Mouse (Mus musculus) spleen, adult 12 weeks (tissue): Measurements from ENCODE around the gene Tenm2.

ENCODE experiments used
- DNase-seq: peaks from one replicate; pipeline ENCODE4 v3.0.0; 2022; ENCODE audit warnings: low spot score

Tenm2 gene

DNA sequence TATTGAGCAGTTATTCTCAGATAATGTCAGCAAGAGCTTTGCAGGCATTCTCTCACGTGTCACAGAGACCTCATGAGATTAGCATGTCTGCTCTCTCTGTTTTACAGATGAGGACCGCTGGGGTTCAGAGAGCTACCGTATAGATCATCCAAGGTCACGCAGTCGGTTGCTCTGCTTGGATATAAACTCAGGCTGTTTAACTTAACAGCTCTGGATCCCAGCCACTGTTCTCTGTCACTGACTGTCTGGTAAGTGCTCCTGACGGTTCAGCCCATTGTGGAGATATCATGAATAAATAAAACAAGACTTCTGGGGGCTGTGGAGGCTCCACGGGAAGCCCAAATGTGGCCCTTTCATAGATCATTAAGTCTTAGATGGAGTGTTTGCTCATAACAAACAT is 754.2 kb downstream of the Tenm2 start:
- no peak for DNase-seq

DNA sequence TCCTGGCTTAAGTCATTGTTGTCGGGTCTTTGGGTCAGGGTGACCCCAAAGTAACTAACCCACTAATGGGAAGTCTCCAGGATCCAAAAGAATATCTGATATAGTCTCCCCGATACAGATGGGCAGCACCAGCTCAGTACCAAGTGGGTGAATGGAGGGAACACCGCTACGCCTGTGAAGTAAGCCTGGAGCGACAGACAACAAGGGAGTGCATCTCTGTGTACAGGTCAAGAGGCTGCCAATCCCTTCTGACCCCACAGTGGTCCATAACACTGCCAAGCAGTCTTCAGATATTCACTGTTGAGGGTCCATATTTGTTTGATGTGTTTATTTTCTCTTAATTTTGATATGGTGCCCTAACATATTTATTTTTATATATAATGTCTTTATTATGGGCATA is 754.7 kb downstream of the Tenm2 start:
- DNase-seq = no peak

DNA sequence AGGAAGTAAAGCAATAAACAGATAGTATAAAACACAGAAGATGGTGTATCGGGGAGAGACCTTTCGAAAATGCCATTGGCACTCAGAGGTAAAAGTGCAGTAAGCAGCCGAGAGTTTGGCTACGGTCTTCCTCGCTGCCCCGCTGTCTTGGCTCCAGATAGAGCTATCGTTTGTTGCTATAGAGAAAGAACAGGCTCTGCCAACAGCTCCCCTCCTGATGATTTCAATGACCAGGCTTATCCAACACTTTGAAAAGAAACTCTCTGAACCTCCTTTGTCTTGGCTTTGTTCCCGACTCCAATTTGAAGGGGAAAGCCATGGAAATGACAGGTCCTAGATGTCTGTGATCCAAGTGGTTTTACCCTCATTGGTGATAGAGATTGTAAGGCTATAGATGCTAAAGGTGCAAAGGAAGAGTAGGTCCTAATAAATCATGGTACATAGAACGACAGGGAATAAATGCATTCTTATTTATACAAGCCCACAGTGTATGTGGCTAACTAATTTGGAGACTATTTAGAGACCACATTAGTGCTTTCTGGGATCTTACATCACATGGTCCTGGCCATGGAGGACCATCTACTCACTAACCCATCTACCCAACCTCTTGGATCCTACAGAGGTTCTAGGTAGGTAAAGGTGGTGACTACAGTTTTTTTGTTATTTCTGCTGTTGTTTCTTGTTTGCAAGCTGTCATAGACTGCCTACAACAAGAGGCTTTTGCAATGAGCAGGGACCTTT is 765.8 kb downstream of the Tenm2 start:
- no peak for DNase-seq

DNA sequence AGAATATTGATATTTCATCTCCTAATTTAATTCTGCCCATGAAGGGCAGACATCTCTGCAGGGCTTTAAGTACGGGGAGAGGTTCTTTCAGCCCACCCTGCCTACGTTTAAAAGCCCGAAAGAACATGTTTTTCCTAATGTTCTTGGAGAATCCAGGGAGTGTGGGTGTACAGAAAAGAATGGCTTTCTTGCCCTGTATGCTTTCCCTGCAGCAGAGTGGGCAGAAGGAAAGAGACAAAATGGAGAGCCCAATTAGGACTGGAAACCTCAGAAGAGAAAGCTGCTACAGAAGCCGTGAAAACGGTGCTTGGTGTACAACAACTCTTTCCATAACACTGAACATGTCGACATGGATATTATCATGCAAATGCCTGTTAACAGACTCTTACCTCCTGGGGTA is 777.3 kb downstream of the Tenm2 start:
- no peak for DNase-seq

DNA sequence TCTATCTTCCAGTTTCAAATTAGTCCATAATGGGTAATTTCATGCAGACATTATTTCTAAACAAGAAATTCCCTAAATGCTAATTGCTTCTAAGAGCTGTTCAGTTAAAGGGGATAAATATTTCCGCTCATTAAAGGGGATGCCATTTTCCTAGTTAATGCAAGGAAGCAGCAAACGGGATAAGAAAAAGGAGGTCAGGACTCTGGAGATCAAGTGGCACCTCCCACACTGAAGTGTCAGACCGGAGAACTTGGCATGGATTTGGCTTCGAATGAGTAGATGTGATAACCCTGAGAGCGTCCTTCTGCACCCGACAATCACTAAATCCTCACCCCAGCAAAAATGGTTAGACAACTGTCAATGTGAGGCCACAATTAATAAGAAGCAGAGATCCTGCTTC is 781.7 kb downstream of the Tenm2 start:
- no peak for DNase-seq

DNA sequence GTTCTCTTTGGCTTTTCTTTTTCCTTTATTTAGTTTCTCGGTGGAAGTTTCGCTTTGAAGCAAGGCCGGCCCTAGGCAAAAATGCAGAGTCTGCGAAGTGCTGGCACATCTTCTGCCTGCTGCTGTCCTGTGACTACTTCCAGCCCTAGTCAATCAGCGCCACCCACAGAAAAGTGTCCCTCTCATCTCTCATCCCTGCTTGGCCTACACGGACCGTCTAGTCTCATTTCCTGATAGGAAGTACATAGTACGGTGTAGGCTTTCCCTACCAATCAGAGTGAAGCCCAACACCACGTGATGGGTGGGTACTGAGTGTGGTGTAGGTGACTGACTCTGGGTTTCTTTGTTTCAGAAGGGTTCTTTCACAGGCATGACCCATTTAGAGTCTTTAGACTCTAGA is 783.3 kb downstream of the Tenm2 start:
- DNase-seq = no peak

DNA sequence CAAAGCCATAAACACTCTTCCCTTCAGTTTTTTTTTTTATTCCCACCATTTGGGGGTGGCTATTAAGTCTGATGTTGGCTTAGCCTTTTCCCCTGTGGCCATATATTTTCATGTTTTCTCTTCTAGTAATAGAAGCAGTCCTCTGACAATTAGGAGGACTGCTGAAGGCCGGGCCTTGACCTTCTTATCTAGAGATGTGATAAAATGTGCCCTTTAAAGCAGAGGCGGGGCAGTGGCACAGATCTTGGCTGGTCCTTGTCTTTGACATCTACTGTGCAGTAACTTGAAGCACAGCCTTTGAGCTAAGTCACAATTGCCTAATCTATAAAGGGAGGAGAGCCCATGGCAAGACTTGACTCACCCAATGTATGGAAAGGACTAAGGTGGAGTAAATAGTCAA is 789.4 kb downstream of the Tenm2 start:
- DNase-seq = no peak

DNA sequence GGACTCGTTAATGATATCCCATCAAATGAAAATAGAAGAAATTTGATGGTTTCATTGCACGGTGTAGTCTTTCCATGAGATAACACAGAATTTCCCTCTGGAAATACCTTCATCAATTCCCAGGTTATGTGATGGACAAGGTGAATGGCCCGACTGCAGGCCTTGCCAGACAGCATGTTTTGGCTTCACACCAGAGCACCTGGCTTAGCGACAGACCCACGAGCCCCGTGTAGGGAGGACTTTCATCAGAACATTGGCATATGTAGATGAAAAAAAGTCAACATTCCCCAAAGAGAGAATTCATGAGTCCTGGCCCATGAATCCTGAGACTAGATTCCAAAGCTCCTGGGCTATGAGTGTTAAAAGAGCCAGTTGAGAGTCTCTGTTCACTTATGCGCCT is 791.9 kb downstream of the Tenm2 start:
- no peak for DNase-seq

DNA sequence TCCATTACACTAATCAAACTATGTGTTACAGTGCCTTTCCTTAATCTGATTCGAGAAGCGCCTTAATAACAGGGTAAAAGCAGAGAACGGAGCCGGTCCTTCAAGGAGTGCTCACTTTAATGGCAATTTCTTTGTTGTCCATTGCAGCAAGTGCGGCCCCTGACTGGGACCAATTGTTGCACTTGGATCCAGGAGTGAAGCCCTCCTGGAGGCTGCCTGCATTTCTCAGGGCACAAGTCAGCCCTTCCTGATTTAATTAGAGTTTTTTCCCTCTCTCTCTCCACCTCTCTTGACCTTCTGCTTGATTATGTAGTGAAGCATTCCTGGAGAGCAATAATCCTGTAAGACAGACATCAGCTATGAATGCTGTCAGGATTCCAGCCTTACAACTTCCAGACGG is 794.0 kb downstream of the Tenm2 start:
- no peak for DNase-seq

DNA sequence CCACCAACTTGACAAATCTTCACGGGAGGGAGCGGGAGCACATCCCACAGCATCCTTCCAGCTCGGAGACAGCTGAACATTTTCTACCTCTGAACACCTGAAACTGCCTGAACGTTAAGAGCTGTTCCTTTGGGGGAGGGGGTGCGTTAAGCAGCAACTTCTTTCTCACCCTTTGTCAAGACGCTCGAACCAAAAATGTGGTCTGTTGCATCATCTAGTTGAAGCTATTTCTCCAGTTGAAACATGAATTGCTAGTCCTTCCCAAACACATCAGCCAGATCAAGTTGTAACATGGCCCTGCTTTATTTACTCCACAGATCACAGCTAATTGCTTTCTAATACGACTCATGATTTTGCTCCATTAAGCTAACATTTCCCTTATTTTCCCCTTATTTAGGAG is 799.5 kb downstream of the Tenm2 start:
- DNase-seq = no peak

DNA sequence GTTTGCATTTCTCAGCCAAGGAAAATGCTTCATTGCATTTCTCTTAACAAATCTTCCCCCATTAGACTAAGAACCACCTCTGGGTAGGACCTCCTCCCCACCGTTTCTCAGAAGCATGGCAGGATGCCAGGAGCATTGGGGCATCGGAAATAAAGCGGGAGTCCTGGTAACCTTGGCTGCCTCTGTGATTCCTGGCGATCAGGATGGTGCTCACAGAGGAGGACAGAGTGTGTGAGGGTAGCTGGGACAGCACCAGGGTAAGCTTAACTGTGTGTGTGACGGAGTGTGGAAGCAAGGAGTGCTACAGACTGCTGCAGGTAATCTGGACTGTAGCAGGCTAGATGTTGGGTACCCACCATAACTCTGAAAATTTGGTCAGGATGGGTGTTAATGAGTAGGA is 806.8 kb downstream of the Tenm2 start:
- DNase-seq = no peak

DNA sequence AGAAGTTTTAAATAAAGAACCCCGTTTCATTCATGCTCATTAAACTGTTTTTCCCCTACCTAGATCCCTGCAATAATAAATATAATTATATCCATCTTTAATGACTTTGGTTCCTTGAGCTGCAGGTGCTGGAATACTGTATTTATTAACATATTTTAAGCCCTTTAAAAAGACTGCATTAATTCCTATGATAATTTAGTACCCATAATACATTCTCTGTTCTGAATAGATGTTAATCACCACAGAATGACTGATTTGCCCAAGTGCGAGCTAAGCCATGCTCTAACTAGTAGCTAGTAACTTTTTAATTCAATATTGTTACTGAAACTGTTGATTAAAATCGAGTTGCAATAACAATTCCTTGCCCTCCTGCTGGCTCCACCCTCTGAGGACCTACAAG is 810.8 kb downstream of the Tenm2 start:
- no peak for DNase-seq

DNA sequence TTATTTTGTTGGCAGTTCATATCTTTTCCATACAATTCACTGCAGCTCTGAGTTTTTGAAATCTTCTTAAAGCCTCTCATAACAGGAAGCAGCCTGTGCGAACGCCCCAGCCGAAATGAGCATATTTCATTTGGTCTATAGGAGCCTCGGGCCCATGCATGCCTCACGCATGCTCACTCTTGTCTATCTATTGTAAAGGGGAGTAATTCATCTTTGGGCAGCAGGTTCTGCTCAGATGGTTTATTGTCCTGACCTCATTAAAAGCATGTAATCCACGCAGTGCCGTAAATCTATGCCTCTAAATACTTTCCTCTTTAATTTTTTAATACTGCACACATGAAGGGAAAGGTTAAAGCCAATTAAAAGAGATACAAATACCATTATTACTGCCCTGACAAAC is 815.7 kb downstream of the Tenm2 start:
- DNase-seq = no peak

DNA sequence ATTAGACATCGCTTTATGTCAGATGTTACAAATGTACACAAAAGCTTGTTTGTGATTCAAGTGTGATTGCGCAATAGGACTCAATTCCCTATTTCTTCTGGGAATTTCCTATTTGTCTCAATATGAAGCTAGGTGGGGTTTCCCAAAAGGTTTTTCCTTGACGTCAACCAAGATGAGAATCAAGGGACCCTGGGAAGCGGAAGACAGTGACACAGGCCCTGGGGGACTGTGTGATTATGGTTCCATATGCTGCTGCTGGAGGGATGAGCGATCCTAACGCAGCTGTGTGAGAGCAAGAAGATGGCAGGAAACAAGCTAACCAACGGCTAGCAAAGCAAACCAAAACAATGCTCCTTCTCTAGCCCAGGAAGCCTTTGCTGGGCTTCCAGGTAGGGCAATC is 820.5 kb downstream of the Tenm2 start:
- no peak for DNase-seq

DNA sequence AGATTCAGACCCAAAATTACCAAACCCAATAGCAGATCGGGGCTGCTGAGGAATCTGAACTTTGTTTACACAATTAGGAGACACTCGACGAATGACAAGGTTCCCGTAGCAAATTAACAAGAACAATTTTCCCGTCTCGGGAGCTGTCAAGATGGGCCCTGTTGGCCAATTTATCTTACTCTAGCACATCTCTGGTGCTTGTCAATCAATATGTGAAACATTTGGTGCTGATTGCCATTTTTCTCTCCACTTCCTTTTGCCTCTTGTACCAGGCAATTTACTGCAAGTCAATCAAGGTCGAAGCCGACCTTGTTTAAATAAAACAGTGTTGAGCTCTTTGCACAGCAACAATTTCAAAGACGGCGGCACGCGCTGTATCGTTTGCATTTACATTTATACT is 824.9 kb downstream of the Tenm2 start:
- DNase-seq = no peak

DNA sequence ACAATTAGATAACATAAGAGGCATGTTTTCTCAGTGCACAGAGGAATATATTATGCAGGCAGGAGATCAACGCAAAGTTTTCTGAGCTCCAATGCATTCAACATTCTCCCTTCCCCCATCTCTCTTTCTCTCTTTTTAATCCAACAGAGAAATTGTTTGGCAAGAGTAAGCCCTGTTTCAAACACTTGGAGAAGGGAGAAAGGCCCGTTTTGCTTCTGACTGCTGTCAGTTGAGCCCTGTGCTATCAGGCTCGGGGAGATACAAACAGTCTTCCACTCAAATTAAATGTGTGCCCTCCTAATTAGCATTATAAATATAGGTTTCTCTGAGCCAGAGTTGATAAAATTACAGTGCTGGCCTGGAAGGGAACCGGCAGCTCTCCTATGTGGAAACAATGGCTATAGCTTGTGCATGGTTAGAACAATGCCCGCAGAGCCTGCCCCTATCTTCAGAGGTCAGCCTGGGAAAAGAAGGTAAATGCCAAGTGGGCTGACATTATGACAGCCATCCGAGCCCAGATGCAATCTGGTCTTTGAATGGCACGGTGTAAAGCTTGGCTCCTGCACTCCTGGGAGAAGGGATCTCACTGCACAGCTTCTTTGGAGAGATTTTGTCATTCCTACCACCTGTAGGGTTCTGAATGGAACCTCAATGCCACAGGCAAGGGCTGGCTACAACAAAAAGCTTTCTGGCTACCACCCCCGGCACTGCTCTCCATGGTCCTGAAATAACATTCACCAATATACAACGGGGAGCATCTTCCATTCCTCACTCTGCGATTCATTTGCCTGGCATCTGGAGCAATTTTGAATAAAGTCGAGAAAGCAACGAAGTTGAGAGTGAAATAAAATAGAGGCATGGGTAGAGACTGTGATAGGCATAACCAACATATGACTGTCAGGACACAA is 839.7 kb downstream of the Tenm2 start:
- no peak for DNase-seq

DNA sequence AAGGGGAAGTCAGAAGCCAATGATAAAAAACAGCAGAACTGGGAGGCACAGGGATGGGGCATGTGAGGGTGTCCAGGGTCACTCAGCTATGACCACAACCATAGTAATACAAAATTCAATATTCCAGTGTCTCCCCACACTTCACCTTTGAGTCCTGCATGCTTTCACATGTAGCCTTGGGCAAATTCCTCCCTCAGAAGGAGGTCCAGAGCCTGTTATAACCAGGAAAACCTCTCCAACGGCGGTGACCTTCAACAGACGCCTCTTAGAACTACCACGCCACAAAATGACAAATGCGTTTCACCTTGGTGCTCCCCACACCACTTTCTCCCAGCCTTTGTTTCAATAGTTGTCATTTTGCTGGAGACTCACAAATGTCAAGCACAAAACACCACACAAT is 851.1 kb downstream of the Tenm2 start:
- no peak for DNase-seq

DNA sequence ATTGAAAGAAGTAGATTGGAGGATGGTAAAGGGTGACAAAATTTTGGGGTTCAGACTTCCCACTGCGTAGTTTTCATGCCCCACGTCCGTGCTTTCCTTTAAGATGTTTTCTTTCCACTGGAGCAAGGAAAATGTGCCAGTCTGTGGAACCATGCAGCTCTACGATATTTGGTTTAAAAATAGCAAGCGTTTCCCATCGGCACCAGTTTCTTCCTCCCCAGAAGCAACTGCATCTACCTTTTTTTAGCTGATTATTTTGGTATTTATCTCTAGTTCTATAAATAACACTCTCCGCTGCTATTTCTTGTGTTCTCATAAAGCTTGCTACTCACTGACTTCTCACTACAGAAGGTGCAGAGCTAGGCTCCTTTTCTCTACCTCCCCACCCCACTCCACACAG is 864.0 kb downstream of the Tenm2 start:
- no peak for DNase-seq

DNA sequence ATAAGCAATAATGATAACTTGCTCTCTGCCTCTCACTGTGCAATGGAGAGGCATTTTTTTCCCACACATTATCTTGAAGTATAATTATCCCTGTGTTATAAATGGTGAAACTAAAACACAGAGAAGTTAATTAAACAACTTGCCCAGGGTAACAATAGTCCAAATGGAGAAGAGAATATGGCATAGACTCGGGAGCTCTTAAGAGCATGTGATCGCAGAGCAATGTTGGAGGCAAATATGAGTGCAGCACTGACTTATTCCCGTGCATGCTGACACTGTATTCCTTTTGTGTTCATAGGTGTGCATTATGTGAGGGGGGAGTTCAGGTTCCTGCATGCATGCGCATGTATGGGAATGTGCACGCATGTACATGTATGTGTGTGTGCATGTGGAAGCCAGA is 870.7 kb downstream of the Tenm2 start:
- no peak for DNase-seq

DNA sequence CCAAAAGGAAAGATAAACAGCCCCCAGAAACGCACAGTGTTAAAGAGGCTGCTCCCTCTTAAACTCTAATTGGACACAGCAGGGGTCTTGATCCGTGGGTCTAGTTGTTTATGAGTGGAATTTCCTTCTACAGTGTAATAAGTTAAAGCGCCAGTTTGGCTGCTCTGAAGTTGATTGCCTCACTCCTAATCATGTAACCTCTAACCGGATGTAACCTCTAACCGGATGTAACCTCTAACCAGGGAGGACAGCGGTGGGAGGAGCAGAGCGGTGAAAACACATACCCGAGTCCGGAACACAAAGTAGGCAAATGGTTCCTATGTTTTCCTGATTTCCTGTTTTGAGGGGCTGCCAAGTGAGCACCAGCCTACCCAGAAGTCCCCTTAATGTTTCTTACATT is 871.3 kb downstream of the Tenm2 start:
- DNase-seq = no peak

DNA sequence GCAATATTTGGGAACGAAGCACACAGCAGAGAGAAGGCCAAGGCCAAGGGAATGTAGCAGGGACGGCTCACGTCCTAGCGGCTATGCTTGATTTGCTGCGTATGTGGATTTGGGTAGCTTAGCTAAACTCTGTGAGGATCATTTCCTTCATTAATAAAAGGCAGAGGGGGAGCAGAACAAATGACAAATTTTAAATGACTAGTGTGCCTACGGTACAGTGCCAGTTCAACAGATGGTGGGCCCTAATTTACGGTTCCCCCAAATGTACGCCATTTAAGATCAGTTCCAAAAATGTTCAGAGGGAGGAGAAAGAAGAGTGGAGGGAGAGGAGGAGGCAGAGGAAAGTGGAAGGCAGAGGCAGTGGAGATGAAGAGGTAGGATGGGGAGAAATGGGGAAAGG is 873.2 kb downstream of the Tenm2 start:
- DNase-seq = no peak

DNA sequence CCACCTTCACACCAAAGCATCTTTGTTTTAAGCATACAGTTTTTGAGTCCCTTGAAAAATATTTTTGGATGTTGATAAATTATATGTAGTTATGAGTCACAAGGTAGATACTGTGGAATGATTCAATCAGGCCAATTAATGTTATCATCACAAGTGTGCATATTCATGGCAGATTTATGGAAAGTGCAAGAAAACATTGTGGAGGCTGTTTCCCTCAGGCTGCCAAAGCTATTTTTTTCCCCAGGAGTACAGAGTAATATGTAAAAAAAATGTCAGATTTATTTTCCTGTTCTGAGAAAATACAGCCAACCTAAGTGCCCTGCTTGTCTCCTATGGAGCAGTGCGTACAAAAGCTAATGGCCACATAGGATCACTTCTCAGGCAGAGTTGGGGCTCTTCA is 882.5 kb downstream of the Tenm2 start:
- DNase-seq = no peak

DNA sequence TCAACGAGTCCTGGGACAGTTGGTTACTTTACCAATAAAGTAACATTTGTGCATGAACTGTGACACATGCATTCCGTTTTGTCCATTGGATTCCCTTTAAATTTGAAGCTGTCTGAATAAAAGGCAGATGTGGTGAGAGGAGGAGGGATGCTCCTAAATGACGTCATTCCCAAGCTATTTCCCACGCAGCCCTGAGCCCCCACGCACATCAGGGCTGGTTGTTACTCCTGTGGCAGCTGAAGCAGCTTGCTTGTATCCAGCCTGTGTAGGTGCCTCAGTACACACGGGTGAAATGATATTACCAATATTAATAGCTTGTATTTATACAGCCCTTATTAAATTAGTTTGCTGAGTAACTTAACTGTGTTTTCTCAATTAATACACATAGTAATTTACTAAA is 884.0 kb downstream of the Tenm2 start:
- DNase-seq = no peak

DNA sequence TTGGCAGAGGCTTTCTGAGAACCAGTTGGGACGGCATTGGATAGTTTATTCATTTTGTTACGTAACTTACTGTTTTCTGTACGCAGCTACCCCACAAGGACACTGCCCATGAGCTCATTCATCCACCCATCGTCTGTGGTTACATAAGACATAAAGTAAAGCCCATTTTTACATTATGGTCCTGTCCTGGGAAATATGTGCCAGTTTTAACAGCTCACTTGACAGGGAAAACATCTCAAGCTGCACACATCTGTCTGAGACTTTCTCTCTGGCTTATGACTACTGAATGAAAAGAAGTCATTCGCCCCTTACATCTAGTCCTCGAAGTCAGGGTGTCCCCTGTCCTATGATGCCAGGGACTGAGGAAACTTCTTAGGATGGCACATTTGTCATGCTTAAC is 884.4 kb downstream of the Tenm2 start:
- no peak for DNase-seq
